Mouse (Mus musculus) left cerebral cortex, adult 2 months (tissue): ENCODE data around the gene Naa50. TPM values are rescaled to one million over a fixed set of nuclear protein-coding genes. Genes with fewer than 3 reads are reported as not detected.

Source experiments
- DNase-seq, 2 experiments: peaks; one replicate each; pipeline ENCODE4 v3.0.0; 2021 to 2022; ENCODE audit warnings: low spot score in 2 of 2, mixed read lengths in 1 of 2; ENCODE audit errors: extremely low spot score in 1 of 2
- H3K27ac ChIP-seq: fragments of 200-600 bp; 2 replicates; pipeline ENCODE4 v1.8.1; 2022
- H3K4me3 ChIP-seq: fragments of 200-600 bp; 2 replicates; pipeline ENCODE4 v1.8.1; 2022
- CTCF ChIP-seq: fragments of 200-600 bp; IDR thresholded peaks from 2 replicates; pipeline ENCODE4 v1.8.1; 2022; ENCODE audit warnings: antibody characterized with exemption, mild to moderate bottlenecking, moderate library complexity
- intact Hi-C: fragments of 180-260 bp; cut with DNase I; formaldehyde crosslinking; loops from one replicate; pipeline ENCODE4 v1.15.1; 2025
- total RNA-seq, 2 experiments: library from RNA; stranded (reverse); gene quantifications; 2 replicates each; pipeline ENCODE4 v1.2.3; 2021

Gene Naa50
- total RNA-seq, 2 experiments from 2014 or later = 61.6 to 62.8 TPM

DNA sequence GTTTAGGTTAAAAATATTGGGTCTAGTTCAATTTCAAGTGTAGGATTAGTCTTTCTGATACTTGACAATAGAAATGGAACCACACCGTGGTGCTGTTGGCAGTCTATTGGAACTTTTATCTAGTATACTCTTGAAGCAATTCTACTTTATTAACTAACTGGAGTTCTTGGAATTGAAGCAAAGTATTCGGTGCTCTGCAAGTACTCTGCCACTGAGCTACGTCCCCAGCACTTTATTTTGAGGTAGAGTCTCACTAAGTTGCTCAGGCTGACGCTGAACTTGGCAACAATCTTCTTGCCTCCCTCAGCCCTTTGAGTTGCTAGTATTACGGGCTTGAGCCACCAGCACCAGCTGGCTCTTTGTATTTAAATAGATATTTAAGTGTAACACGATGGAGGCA is 1.9 kb downstream of the Naa50 start:
- intact Hi-C loops = loop anchor here (10.0 kb wide), 1 partner anchor 257 kb away; the partner anchor contains the start of gene Ccdc191
- H3K27ac ChIP-seq = peak overlapping the region; percentile 57; the same call in 1 of the 2 replicates
- TF ChIP-seq CTCF = no peak; the same call in 1 of the 2 replicates
- DNase-seq = peak in 1 of 2 experiments; percentile 27
- H3K4me3 ChIP-seq = peak overlapping the region; percentile 75; the same call in 1 of the 2 replicates

DNA sequence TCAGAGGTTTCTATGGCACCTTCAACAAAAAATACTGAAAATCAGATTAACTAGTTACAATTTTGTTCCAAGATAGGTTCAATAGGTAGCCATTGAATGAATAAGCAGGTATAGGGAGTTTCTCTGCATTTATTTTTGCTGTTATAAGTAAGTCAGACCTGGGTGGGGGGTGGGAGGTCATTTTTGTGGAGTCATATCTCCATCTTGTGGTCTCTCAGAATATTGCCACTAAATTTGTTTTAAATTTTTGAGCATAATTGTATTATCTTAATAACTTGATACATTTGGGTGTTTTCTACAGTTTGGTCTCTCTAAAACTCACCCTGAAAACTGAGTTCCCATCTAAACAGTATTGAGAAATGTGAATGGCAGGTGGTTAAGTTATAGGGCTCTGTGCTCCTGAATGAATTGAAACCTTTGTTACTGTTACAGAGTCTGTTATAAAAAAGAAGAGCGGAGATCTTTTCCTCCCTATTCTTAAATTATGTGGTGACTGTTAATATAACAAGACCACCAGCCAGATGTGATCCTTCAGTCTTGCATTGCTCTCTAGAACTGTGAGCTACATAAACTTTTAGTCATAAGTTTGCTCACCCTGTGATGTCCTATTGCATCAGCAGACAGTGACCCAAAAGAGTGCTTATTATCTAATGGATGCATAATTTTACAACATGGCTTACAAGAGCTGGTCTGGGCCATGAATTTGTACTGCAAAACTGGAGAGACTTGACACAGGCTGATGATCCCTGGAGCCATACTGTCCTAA is 9.6 kb downstream of the Naa50 start:
- Histone ChIP-seq H3K4me3 (no peak overlapping the region), H3K27ac (no peak overlapping the region)
- intact Hi-C loops = loop anchor here (10.0 kb wide), 1 partner anchor 264 kb away; the partner anchor contains the start of gene Ccdc191
- peak; percentile 57 for TF ChIP-seq CTCF
- no peak for DNase-seq

DNA sequence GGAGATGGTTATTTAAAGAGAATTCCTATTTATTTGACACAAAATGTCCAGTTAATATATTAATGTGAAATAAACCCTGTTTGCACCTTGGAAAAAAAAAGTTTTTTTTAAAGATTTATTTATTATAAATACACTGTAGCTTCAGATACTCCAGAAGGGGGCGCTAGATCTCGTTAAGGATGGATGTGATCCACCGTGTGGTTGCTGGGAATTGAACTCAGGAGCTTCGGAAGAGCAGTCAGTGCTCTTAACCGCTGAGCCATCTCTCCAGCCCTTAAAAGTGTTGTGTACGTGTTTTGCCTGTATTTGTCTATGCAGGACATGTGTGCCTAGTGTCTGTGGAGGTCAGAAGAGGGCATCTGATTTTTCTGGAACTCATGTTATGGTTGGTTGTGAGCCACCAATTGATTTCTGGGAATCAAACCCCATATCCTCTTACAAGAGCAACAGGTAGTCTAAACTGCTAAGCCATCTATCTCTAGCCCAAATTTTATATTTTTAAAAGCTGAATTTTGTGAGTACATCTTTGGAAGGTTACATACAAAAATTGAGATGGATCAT is 14.9 kb downstream of the Naa50 start:
- peak; percentile 17; the same call in 1 of the 2 replicates for TF ChIP-seq CTCF
- intact Hi-C loops = no loop called here
- H3K4me3 ChIP-seq = no peak overlapping the region

DNA sequence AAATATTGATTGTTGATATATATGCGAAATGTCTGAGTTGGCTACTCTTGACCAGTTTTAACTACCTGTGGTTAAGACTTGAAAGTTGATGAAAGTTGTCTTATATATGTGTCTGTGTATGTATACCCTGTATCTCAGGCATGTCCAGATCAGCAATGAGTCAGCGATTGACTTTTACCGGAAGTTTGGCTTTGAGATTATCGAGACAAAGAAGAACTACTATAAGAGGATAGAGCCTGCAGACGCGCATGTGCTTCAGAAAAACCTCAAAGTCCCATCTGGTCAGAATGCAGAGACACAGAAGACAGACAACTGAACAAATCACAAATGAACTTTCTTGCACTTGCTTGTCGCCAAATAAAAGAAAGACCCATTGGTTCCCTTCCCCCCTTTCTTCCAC is 19.7 kb downstream of the Naa50 start:
- intact Hi-C loops = no loop called here
- Histone ChIP-seq H3K27ac (no peak overlapping the region), H3K4me3 (no peak overlapping the region)
- TF ChIP-seq CTCF = no peak
- DNase-seq = no peak

More for the DNA sequence above, 14.9 kb downstream of the Naa50 start:
- H3K27ac ChIP-seq = no peak overlapping the region
- no peak for DNase-seq

DNA sequence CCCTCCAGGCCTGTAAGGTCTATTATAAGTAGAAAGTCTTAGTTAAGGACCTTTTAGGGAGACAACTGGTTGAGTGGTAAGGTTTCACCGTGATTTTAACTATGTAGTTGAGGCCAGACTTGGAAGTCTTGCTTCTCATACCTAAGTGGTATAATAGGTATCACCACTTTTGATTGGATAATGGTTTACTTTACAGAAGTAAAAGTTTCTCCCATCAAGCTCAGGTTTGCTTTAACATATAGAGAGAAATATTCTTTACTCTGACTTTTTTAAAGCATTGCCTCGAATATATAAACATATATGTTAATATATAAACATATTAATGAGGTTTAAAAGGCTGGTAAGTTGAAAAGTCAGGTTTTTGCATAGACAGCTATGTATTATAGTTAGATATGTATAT is 24.2 kb downstream of the Naa50 start:
- H3K4me3 ChIP-seq = no peak overlapping the region
- no peak overlapping the region for H3K27ac ChIP-seq
- intact Hi-C loops = no loop called here
- no peak for TF ChIP-seq CTCF
- DNase-seq = no peak

DNA sequence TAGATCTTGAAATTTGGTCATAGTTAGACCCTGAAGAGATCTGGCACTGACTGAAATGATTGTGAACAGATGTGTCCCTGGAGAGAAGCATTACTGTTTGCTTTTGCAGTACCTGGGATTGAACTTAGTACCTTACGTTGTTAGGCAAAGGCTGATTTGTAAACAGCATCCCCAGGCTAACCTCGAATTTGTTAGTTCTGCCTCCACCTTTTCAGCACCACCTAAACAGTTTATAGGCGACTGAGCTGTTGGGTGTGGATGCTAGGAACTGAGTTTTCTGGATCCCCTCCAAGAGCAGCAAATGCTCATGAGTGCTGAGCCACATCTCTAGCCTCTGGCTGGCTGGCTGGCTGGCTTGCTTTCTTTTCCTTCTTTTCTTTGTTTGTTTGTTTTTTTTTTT is 25.6 kb downstream of the Naa50 start:
- TF ChIP-seq CTCF = no peak
- intact Hi-C loops = no loop called here
- Histone ChIP-seq H3K27ac (no peak overlapping the region), H3K4me3 (no peak overlapping the region)
- no peak for DNase-seq

DNA sequence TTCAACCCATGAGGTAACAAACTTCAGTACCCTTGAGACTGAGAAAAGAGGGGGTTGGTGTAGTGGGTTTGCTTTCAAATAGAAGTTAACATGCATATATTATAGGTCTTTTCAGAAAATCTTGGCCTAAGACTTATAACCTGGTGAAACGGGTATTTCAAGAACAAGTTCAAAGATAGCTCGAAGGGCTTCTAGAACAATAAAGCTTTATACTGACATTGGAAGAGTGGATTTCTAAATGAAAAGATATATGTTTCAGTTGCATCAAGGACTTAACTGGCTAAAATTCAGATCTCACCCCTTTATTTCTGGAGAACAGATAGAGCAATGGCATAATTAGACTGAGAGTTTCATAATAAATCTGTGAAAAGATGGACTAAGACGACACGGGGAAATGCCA is 29.4 kb downstream of the Naa50 start:
- no peak for DNase-seq
- intact Hi-C loops = no loop called here
- no peak overlapping the region for H3K4me3 ChIP-seq
- TF ChIP-seq CTCF = no peak
- no peak overlapping the region for H3K27ac ChIP-seq

DNA sequence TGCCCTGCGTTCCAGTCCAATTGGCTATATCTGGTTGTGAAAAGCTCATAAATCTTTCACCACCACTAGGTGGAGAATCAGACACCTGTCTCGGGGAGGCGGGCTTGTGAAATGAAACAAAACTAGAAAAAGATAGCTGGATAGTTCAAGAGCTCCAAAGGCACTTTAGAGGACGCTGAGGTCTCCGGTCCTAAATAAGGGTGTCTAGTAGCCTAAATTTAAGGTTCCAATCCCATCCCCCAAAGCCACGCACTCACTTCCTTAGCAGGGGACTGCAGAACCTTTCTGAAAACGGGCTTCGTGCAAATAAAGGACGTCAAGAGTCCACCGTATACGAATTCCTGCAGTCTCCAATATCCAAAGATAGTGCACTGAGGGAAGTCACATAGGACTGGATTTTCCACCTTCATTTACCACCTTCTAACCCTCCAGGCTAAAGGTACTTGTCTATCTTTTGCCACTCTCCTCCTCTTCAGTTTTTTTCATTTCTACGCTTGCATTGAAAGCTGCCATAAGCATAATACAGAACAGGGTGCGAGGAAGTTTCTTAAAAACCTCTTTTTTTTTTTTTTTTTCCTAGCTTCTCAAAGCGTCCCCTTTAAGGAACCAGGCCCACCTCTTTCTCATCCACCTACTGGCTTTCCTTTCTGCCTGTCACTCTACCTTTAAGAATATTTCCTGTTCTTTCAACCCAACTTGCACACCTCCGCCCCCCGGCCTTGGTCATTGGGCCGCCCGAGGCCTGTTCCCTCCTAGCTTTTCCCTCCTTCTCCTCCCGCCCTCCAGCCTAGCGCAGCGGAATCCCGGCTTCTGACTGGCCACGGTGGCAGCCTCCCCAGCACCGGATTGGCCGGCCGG is 32.9 kb downstream of the Naa50 start:
- peak overlapping the region; percentile 83 for H3K4me3 ChIP-seq
- H3K27ac ChIP-seq = peak overlapping the region; percentile 84
- intact Hi-C loops = loop anchor here (2.0 kb wide), 1 partner anchor 34 kb away; the partner anchor contains the start of genes Atp6v1a and Naa50
- DNase-seq = peak; percentile 98 to 99
- peak; percentile 67 for TF ChIP-seq CTCF

DNA sequence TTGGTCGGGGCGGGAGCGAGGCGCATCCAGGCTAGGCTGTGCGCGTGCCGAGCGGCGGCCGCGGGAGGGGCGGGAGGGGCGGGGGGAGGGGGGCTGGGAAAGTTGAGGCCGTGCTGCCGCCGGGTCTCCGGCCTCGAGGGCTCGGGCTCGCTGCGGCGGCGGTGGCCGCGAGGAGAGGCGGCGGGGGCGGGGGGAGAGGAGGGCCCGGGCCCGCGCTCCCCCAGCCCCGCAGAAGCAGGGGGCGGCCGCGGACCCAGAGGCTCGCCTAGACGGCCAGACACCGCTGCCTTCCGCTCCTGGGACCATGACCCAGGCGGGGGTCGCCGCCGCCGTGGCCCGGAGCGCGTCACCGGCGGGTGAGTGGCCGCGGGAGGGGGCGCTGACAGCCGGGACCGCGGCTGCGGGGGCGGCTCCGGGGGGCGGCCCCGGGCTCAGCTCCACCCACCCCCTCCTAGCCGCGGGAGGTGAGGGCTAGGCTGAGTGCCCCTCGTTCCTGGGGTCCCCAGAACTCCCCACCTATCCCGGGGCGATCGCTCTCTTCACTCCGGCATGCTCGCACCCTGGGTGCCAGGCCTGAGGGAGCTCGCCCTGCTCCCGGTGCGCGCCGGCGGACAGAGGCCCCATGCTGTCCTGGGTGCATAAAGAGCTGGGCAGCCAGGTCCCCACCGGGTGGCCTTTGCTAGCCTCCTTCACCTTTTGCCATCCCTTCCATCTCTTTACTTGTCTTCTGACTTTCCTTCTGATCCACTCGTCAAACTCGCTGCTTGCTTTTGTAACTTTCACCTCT is 33.7 kb downstream of the Naa50 start, which contains the start of gene Usf3:
Gene Usf3 (plus strand): TSS at position 92 of the 787 bp plus-strand sequence.
- Histone ChIP-seq H3K27ac (peak within 1 kb of the TSS; percentile 95), H3K4me3 (peak within 1 kb of the TSS; percentile 83)
- intact Hi-C loops = loop anchor here (2.0 kb wide), 1 partner anchor 35 kb away; the partner anchor contains the start of genes Atp6v1a and Naa50
- no peak for TF ChIP-seq CTCF
- DNase-seq = peak; percentile 57 to 62

DNA sequence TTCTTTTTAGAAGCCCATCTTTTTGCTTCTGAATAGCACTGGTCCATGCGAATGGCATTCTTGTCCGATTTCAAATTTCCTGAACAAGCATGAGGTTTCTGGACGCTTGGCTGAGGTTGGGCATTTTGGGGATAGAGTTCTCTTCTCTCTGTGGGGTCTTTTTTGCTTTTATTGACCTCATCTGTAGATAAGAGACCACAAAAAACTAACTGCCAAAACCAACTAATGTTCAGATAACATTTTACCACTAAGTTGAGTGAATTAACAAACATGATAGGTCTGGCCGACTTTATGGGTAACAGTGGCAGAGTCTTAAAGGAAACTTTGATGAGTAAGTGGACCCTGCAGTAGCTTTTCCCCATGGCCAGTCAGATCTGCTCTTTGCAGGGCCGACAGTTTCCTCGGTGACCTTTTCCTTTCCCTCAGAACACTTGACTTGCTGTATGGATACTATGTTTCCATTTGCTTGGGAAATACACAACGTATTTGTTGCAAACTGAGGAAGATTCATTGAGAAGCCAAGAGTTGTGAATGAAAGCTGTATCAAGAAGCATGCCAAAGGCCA is 34.4 kb downstream of the Naa50 start:
- Histone ChIP-seq H3K4me3 (peak overlapping the region; percentile 83), H3K27ac (peak overlapping the region; percentile 95; the same call in 1 of the 2 replicates)
- no peak for DNase-seq
- intact Hi-C loops = loop anchor here (2.0 kb wide), 1 partner anchor 35 kb away; the partner anchor contains the start of genes Atp6v1a and Naa50
- no peak for TF ChIP-seq CTCF
